Mouse (Mus musculus) intestine, postnatal 0 days (tissue): ENCODE data around the gene Popdc3. TPM values are rescaled to one million over a fixed set of nuclear protein-coding genes. Genes with fewer than 3 reads are reported as not detected.
"Not testable (repeated sequence)": the region's sequence is repeated elsewhere in the genome, so short reads cannot be mapped to it uniquely, and the experiment has no call there.

Experiments
- ATAC-seq: fragments of 200-750 bp; cut with Nextera tagmentation; 2 replicates; pipeline ENCODE4 v1.8.0; 2017; ENCODE audit warnings: mild to moderate bottlenecking, moderate TSS enrichment, moderate library complexity
- H3K27ac ChIP-seq: fragments of 300-500 bp; sonication (generic); 2 replicates; pipeline ENCODE4 v1.5.1; 2014; ENCODE audit warnings: mild to moderate bottlenecking, low read depth, low read length, moderate library complexity
- H3K27me3 ChIP-seq: fragments of 300-500 bp; sonication (generic); replicated peaks from 2 replicates; pipeline ENCODE4 v1.6.1; 2014; ENCODE audit warnings: low read length, mixed read lengths; ENCODE audit not compliant: control insufficient read depth, insufficient read depth
- H3K36me3 ChIP-seq: fragments of 300-500 bp; sonication (generic); 2 replicates; pipeline ENCODE4 v1.6.1; 2014; ENCODE audit warnings: mild to moderate bottlenecking, moderate library complexity; ENCODE audit not compliant: control insufficient read depth, insufficient read depth
- H3K4me1 ChIP-seq: fragments of 300-500 bp; sonication (generic); replicated peaks from 2 replicates; pipeline ENCODE4 v1.6.1; 2014; ENCODE audit warnings: antibody characterized with exemption, low read length, mixed read lengths; ENCODE audit not compliant: control insufficient read depth, insufficient read depth
- H3K4me2 ChIP-seq: fragments of 300-500 bp; sonication (generic); replicated peaks from 2 replicates; pipeline ENCODE4 v1.6.1; 2014; ENCODE audit warnings: low read depth, mild to moderate bottlenecking, moderate library complexity
- H3K4me3 ChIP-seq: fragments of 300-500 bp; sonication (generic); 2 replicates; pipeline ENCODE4 v1.5.1; 2014; ENCODE audit warnings: low read depth, low read length
- H3K9ac ChIP-seq: fragments of 300-500 bp; sonication (generic); 2 replicates; pipeline ENCODE4 v1.6.1; 2014; ENCODE audit warnings: mild to moderate bottlenecking, low read depth, low read length
- H3K9me3 ChIP-seq: fragments of 300-500 bp; sonication (generic); 2 replicates; pipeline ENCODE4 v1.6.1; 2016; ENCODE audit warnings: mixed run types; ENCODE audit not compliant: control insufficient read depth
- CTCF ChIP-seq: sonication (generic); IDR thresholded peaks from 2 replicates; pipeline ENCODE4 v1.5.1; 2016; ENCODE audit warnings: low read depth, mild to moderate bottlenecking, control low read depth, antibody characterized with exemption, moderate library complexity
- whole genome bisulfite sequencing: fragments of 180-500 bp; shearing (Covaris S2); extraction: QIAGEN DNeasy Blood & Tissue Kit; methylation state at CpG from one replicate; pipeline ENCODE4 v1.1.7; 2014; 5-methylcytosine and 5-hydroxymethylcytosine counted together
- polyA plus RNA-seq: library from polyadenylated mRNA; unstranded; fragments of >200 nt; fragmentation: Nextera tagmentation; extraction: Ambion mirVana; gene quantifications from 2 replicates; pipeline ENCODE4 v1.2.1, GENCODE M21; 2015

Popdc3 gene
- polyA plus RNA-seq = 0.55 and 0.57 TPM in 2 replicates

DNA sequence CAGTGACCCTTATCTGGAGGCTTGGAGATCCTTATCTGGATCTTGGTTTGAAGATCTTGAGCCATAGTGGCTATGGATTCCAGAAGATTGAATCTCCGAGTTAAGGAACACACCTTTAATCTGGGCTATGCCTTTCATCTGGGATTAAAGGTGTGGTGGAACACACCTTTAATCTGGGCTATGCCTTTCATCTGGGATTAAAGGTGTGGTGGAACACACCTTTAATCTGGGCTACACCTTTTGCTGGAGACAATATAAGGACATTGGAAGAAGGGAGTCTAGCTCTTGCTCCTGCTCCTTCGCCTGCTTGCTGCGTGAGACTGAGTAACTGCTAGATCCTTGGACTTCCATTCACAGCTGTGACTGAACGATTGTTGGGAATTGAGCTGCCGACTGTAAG, at the start of gene Popdc3:
TSS of gene Popdc3 (plus strand) at position 301 of the 400 bp plus-strand sequence.
- H3K9me3 ChIP-seq, H3K27ac ChIP-seq, ATAC-seq, H3K27me3 ChIP-seq, H3K4me3 ChIP-seq, H3K9ac ChIP-seq, H3K4me1 ChIP-seq, H3K4me2 ChIP-seq, H3K36me3 ChIP-seq: not testable (repeated sequence)
- no CpG with 5 or more reads among the region's 5 CpGs for WGBS

DNA sequence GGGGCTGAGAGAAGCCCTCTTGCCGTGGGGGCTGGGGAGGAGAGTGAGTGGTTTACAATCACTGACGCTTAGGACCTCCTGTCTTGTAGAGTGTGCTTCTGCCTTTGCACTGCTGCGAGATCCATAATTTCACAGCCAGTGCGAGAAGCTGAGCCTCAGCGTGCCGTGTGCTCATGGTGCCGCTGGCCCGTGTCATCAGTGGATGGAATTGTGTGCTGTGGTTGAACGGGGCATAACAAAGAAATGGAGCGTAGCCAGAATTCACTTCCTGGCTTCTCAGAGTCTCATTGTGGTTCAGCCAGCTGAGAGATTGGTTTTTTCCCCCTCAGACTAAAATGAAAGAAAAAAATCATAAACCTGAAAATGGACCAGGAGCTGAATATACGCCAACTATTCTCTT, 48.8 kb upstream of the Popdc3 start:
- no peak overlapping the region for H3K27ac ChIP-seq
- H3K27me3 ChIP-seq = no peaks in the 10 kb centered on the region
- H3K9me3 ChIP-seq = no peaks in the 10 kb centered on the region
- H3K36me3 ChIP-seq = peaks cover 40% of the 10 kb centered on the region
- H3K9ac ChIP-seq = no peak overlapping the region
- no peaks in the 10 kb centered on the region for H3K4me1 ChIP-seq
- TF ChIP-seq CTCF = no peak
- WGBS = 77% methylated on average over 11 of the region's 11 CpGs
- no peak for ATAC-seq
- H3K4me3 ChIP-seq = no peak overlapping the region
- no peak overlapping the region; the same call in 1 of the 2 replicates for H3K4me2 ChIP-seq

- no peaks in the 10 kb centered on the region for H3K27me3 ChIP-seq
- 56% methylated on average over 6 of the region's 6 CpGs for WGBS
- no peaks in the 10 kb centered on the region for H3K4me1 ChIP-seq
- no peak overlapping the region for H3K4me3 ChIP-seq
- no peaks in the 10 kb centered on the region for H3K9me3 ChIP-seq
- TF ChIP-seq CTCF = no peak
- no peak overlapping the region for H3K4me2 ChIP-seq
- H3K36me3 ChIP-seq = peaks cover 39% of the 10 kb centered on the region
- H3K27ac ChIP-seq = no peak overlapping the region
- H3K9ac ChIP-seq = no peak overlapping the region
- peak; percentile 82 for ATAC-seq
These were observed 47.9 kb upstream of the Popdc3 start for GRCm38 (mm10) chr10:45130004-45130403.

DNA sequence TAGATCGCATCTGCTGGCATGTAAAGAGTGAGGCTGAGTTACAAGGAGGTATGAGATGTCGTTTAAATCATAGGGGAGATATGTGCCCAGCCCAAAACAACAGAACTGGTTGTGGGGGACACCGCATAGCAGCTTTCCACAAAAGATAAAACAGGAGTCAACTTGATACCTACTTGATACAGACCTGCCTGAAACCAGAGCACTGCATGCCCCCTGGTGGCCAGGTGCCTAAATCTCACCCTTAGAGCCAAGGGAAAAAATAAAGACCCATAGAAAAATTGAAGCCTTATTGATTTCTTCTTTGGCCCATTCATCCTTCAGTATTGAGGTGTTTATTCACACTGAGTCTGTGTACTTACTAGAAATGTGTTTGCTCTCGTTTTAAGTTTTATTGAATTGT, 45.5 kb upstream of the Popdc3 start:
- no peak for ATAC-seq
- Histone ChIP-seq H3K27me3 (no peaks in the 10 kb centered on the region), H3K9me3 (no peaks in the 10 kb centered on the region), H3K27ac (no peak overlapping the region), H3K4me1 (no peaks in the 10 kb centered on the region), H3K36me3 (peaks cover 18% of the 10 kb centered on the region), H3K4me2 (no peak overlapping the region), H3K9ac (no peak overlapping the region), H3K4me3 (no peak overlapping the region)
- TF ChIP-seq CTCF = peak; percentile 78
- WGBS = 55% methylated on average over 4 of the region's 4 CpGs

DNA sequence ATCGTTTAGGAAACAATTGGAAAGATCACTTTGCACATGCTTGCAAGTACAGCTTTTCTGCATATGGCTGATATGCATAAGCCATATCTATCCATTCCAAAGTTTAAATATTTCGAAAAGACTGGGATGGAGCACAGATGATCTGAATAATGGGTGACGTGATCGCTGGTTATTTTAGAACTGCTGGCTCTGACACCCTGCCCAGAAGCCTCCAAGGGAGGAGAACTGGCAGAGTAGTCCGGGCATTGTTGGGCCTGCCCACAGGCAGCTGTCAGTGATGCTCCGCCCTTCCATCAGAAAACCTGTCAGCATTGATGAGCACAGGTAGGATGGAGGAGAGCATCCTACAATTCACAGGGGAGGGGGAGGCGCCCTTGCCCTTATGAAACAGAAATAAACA, 41.1 kb upstream of the Popdc3 start:
- Histone ChIP-seq H3K27me3 (no peaks in the 10 kb centered on the region), H3K36me3 (peaks cover 9% of the 10 kb centered on the region; the same call in 1 of the 2 replicates), H3K9ac (no peak overlapping the region), H3K9me3 (no peaks in the 10 kb centered on the region), H3K4me1 (no peaks in the 10 kb centered on the region), H3K27ac (no peak overlapping the region), H3K4me3 (no peak overlapping the region), H3K4me2 (no peak overlapping the region)
- TF ChIP-seq CTCF = no peak
- ATAC-seq = no peak
- 89% methylated on average over 7 of the region's 7 CpGs for WGBS

- H3K9me3 ChIP-seq = no peaks in the 10 kb centered on the region
- WGBS = 80% methylated on average over 4 of the region's 4 CpGs
These were observed 38.0 kb upstream of the Popdc3 start for GRCm38 (mm10) chr10:45139910-45140309.

More at GRCm38 (mm10) chr10:45139910-45140309, 38.0 kb upstream of the Popdc3 start:
- TF ChIP-seq CTCF = no peak
- H3K4me3 ChIP-seq = no peak overlapping the region
- H3K4me2 ChIP-seq = no peak overlapping the region
- no peak overlapping the region for H3K9ac ChIP-seq
- ATAC-seq = no peak
- peaks cover 9% of the 10 kb centered on the region; the same call in 1 of the 2 replicates for H3K36me3 ChIP-seq
- H3K27ac ChIP-seq = no peak overlapping the region
- H3K4me1 ChIP-seq = no peaks in the 10 kb centered on the region
- H3K27me3 ChIP-seq = no peaks in the 10 kb centered on the region
